Mouse (Mus musculus) erythroblast, embryonic 14.5 days (primary cell): ENCODE results near the gene Dpf2.

Experiments used
- GATA1 ChIP-seq: IDR thresholded peaks from 2 replicates; pipeline ENCODE4 v1.6.1; 2012; ENCODE audit warnings: low read length, inconsistent platforms, mixed read lengths
- TAL1 ChIP-seq: IDR thresholded peaks from 3 replicates; pipeline ENCODE4 v1.6.1; 2012; ENCODE audit warnings: low read length, inconsistent platforms, mixed read lengths

DNA sequence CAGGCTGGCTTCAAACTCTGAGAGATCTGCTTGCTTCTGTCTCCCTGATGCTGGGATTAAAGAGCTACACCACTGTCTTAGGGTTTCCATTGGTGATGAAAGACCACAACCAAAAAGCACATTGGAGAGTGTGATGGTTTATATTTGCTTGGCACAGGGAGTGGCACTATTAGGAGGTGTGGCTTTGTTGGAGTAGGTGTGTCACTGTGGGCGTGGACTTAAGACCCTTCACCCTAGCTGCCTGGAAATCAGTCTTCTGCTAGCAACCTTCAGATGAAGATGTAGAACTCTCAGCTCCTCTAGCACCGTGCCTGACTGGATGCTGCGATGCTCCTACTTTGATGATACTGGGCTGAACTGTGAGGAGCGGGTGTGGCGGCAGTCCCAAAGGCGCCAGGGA, 25.7 kb upstream of the Dpf2 start:
- TF ChIP-seq GATA1 = no peak
- TF ChIP-seq TAL1 = no peak
